Mouse (Mus musculus): ENCODE measurements around the gene Fbll1. TPM values are rescaled to one million over a fixed set of nuclear protein-coding genes. Genes with fewer than 3 reads are reported as not detected.
"Not testable (repeated sequence)": the region's sequence is repeated elsewhere in the genome, so short reads cannot be mapped to it uniquely, and the experiment has no call there.

Gene Fbll1
- polyA plus RNA-seq, 1 experiment = 0.02 TPM

DNA sequence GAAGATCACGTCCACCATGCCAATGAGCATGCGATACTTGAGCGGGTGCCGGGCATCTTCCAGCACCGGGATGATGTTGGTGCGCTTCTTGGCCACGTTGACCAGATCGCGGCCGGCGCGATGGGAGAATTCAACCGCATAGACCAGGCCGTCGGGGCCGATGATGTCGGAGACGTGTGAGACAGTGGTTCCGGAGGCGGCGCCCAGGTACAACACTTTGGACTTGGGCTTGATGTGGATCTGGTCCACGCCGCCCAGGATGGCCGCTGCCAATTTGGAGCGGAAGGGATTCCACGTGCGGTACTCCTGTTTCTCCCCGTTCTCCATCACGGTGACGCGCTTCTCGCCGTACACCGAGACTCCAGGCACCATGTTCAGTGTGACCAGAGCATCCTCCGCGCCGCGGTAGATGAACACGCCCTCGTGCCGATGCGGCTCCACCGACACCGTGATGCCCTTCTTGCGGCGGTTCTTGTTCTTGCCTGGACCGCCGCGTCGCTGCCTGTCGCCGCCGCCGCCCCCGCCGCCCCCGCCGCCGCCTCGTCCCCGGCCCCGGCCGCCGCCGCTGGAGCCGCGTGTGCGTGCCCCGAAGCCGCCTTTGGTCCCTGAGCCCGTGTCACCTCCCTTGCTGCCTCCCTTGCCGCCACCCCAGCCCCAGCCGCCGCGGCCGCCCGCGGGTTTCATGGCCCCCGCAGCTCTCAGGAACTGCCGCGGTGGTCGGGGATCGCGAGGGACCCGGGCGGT, 761 bp downstream of the Fbll1 start:
- TF ChIP-seq CEBPB (IDR thresholded peaks at IDR 0.05; ENCODE audit: low read depth) (no peak), USF1 (IDR thresholded peaks at IDR 0.05; ENCODE audit: low read depth) (no peak), CTCF (IDR thresholded peaks at IDR 0.05; ENCODE audit: control insufficient read depth, insufficient read depth, insufficient read length) (no peak), FOSL1 (IDR thresholded peaks at IDR 0.05; ENCODE audit: insufficient read depth, low read length, poor library complexity, severe bottlenecking) (no peak), MYOD1 (IDR thresholded peaks at IDR 0.05; ENCODE audit: control insufficient read depth, insufficient read length, low read depth) (no peak), MYOG (IDR thresholded peaks at IDR 0.05; ENCODE audit: control insufficient read depth, extremely low read depth, insufficient read length) (no peak), MAX (IDR thresholded peaks at IDR 0.05) (no peak)
- no peak overlapping the region for H3ac ChIP-seq (ENCODE audit: control insufficient read depth, insufficient read length, low read depth)
- H3K36me3 ChIP-seq (ENCODE audit: control insufficient read depth, insufficient read depth) = no peaks in the 10 kb centered on the region
- no peak overlapping the region for H3K4me3 ChIP-seq (ENCODE audit: insufficient read depth, poor library complexity, severe bottlenecking)
- H3K79me2 ChIP-seq (ENCODE audit: control insufficient read depth, insufficient read depth) = no peaks in the 10 kb centered on the region
- H3K27me3 ChIP-seq (ENCODE audit: control insufficient read depth, insufficient read depth, insufficient read length) = no peaks in the 10 kb centered on the region
- no peaks in the 10 kb centered on the region for H3K79me3 ChIP-seq (ENCODE audit: low read depth)

DNA sequence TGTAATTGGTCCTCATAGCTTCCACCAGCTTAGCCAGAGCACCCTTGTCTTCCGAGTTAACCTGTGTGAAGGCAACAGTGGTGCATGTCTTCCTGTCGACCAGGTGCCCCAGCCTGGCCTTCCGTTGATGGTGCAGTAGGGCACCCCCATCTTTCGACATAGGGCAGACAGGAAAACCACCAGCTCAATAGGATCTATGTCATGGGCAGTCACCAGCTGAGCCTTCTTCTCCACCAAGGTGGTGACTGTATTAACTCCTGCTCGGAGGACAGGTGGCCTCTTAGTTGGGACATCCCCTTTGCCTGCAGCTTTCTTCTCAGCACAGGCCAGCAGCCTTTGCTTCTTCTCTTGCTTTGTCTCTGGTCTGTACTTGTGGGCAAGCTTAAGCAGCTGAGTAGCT, 5.9 kb downstream of the Fbll1 start:
- H3ac ChIP-seq (ENCODE audit: control insufficient read depth, insufficient read length, low read depth); H3K79me3 ChIP-seq (ENCODE audit: low read depth); H3K79me2 ChIP-seq (ENCODE audit: control insufficient read depth, insufficient read depth); H3K27me3 ChIP-seq (ENCODE audit: control insufficient read depth, insufficient read depth, insufficient read length); H3K4me3 ChIP-seq (ENCODE audit: insufficient read depth, poor library complexity, severe bottlenecking): not testable (repeated sequence)
- peaks cover 39% of the 10 kb centered on the region for H3K36me3 ChIP-seq (ENCODE audit: control insufficient read depth, insufficient read depth)

DNA sequence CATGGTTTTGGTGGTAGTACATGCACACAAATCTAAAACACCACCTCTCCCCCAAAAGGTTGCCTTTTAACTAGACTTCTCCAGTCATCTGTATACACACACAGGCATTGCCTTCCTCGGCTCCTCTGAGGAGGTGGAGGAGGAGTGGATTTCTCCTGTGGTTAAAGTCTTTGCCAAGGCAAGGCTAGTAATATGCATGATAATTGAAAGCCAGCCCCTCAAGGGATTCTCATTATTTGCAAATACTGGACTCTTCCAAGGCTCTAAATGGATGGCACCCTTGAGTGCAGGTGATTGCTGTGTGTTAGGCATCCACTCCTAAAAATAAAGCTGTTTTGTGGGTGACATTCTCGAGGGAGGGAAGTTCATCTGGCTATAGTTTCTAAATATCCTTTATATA, 10.2 kb downstream of the Fbll1 start:
- TF ChIP-seq CEBPB (IDR thresholded peaks at IDR 0.05; ENCODE audit: low read depth) (no peak), MAX (IDR thresholded peaks at IDR 0.05) (no peak), MYOG (IDR thresholded peaks at IDR 0.05; ENCODE audit: control insufficient read depth, extremely low read depth, insufficient read length) (no peak), MYOD1 (IDR thresholded peaks at IDR 0.05; ENCODE audit: control insufficient read depth, insufficient read length, low read depth) (no peak), USF1 (IDR thresholded peaks at IDR 0.05; ENCODE audit: low read depth) (no peak), CTCF (IDR thresholded peaks at IDR 0.05; ENCODE audit: control insufficient read depth, insufficient read depth, insufficient read length) (no peak), FOSL1 (IDR thresholded peaks at IDR 0.05; ENCODE audit: insufficient read depth, low read length, poor library complexity, severe bottlenecking) (no peak)
- no peaks in the 10 kb centered on the region for H3K79me2 ChIP-seq (ENCODE audit: control insufficient read depth, insufficient read depth)
- H3K4me3 ChIP-seq (ENCODE audit: insufficient read depth, poor library complexity, severe bottlenecking) = no peak overlapping the region
- H3K27me3 ChIP-seq (ENCODE audit: control insufficient read depth, insufficient read depth, insufficient read length) = no peaks in the 10 kb centered on the region
- H3K36me3 ChIP-seq (ENCODE audit: control insufficient read depth, insufficient read depth) = peaks cover 81% of the 10 kb centered on the region
- H3K79me3 ChIP-seq (ENCODE audit: low read depth) = peaks cover 9% of the 10 kb centered on the region
- H3ac ChIP-seq (ENCODE audit: control insufficient read depth, insufficient read length, low read depth) = no peak overlapping the region

DNA sequence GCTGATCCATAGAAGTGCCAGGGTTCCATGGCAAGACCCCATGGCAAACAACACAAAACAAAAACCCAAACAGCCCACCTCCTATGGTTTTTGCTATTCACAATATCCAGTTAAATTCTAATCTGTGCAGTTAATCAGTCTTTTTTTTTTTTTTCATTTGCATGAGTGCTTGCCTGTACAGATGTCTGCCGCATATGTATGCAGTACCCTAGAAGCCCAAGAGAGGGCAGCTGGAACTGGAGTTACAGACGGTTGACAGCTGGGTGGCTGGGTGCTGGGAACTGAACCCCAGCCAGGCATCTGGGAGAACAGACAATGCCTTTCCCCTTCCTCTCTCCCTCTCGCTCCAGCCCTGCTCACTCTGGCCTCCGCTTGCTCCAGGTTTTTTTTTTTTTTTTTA, 14.1 kb downstream of the Fbll1 start:
- no peak overlapping the region for H3K4me3 ChIP-seq (ENCODE audit: insufficient read depth, poor library complexity, severe bottlenecking)
- peaks cover 94% of the 10 kb centered on the region for H3K36me3 ChIP-seq (ENCODE audit: control insufficient read depth, insufficient read depth)
- TF ChIP-seq MYOD1 (IDR thresholded peaks at IDR 0.05; ENCODE audit: control insufficient read depth, insufficient read length, low read depth) (no peak), USF1 (IDR thresholded peaks at IDR 0.05; ENCODE audit: low read depth) (no peak), MAX (IDR thresholded peaks at IDR 0.05) (no peak), CEBPB (IDR thresholded peaks at IDR 0.05; ENCODE audit: low read depth) (no peak), FOSL1 (IDR thresholded peaks at IDR 0.05; ENCODE audit: insufficient read depth, low read length, poor library complexity, severe bottlenecking) (no peak), MYOG (IDR thresholded peaks at IDR 0.05; ENCODE audit: control insufficient read depth, extremely low read depth, insufficient read length) (no peak), CTCF (IDR thresholded peaks at IDR 0.05; ENCODE audit: control insufficient read depth, insufficient read depth, insufficient read length) (no peak)
- peaks cover 28% of the 10 kb centered on the region for H3K79me2 ChIP-seq (ENCODE audit: control insufficient read depth, insufficient read depth)
- H3K79me3 ChIP-seq (ENCODE audit: low read depth) = peaks cover 38% of the 10 kb centered on the region
- H3ac ChIP-seq (ENCODE audit: control insufficient read depth, insufficient read length, low read depth) = no peak overlapping the region
- no peaks in the 10 kb centered on the region for H3K27me3 ChIP-seq (ENCODE audit: control insufficient read depth, insufficient read depth, insufficient read length)

DNA sequence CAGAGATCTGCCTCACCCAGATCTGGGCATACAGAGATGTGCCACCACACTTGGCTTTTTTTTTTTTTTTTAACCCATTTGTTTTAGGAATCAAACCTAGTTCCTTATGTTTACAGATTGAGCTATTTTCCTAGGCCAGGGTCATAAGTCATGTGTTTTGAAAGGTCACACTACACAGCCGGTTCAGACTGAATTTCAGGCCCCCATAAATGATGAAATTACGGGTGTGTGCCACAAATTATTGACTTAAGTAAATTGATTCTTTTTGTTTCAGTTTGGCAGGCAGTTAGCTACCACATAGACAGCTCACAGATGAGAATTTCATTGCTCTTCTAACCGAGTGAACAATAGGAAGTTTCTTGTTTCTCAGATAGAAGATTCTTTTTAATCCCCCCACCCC, 14.7 kb downstream of the Fbll1 start:
- H3K27me3 ChIP-seq (ENCODE audit: control insufficient read depth, insufficient read depth, insufficient read length) = no peaks in the 10 kb centered on the region
- H3K79me2 ChIP-seq (ENCODE audit: control insufficient read depth, insufficient read depth) = peaks cover 33% of the 10 kb centered on the region
- no peak overlapping the region for H3ac ChIP-seq (ENCODE audit: control insufficient read depth, insufficient read length, low read depth)
- H3K4me3 ChIP-seq (ENCODE audit: insufficient read depth, poor library complexity, severe bottlenecking) = no peak overlapping the region
- peaks cover 94% of the 10 kb centered on the region for H3K36me3 ChIP-seq (ENCODE audit: control insufficient read depth, insufficient read depth)
- no peak for TF ChIP-seq USF1 (IDR thresholded peaks at IDR 0.05; ENCODE audit: low read depth)
- no peak for TF ChIP-seq CEBPB (IDR thresholded peaks at IDR 0.05; ENCODE audit: low read depth)
- no peak for TF ChIP-seq FOSL1 (IDR thresholded peaks at IDR 0.05; ENCODE audit: insufficient read depth, low read length, poor library complexity, severe bottlenecking)
- TF ChIP-seq MYOG (IDR thresholded peaks at IDR 0.05; ENCODE audit: control insufficient read depth, extremely low read depth, insufficient read length) = no peak
- TF ChIP-seq CTCF (IDR thresholded peaks at IDR 0.05; ENCODE audit: control insufficient read depth, insufficient read depth, insufficient read length) = no peak
- TF ChIP-seq MYOD1 (IDR thresholded peaks at IDR 0.05; ENCODE audit: control insufficient read depth, insufficient read length, low read depth) = no peak
- TF ChIP-seq MAX (IDR thresholded peaks at IDR 0.05) = no peak
- peaks cover 39% of the 10 kb centered on the region for H3K79me3 ChIP-seq (ENCODE audit: low read depth)

DNA sequence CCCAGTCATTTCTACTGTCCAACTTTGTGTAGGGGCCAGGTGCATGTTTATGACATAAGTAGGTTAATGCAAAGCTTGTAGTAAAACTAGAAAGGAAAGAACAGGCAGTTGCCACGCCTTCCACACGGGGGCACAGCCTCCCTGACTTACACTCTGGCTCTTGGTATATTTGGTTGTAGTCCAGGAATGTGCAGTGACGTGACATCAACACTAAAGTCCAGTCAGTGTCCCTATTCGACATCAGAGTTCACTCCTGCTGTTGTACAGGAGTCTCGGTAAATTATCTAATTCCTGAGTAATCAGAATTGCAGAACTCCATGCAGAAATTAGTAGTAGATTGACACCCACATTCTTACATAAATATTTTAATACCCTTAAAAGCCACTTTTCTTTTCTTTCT, 15.6 kb downstream of the Fbll1 start:
- Histone ChIP-seq H3K4me3 (ENCODE audit: insufficient read depth, poor library complexity, severe bottlenecking) (no peak overlapping the region), H3ac (ENCODE audit: control insufficient read depth, insufficient read length, low read depth) (no peak overlapping the region), H3K36me3 (ENCODE audit: control insufficient read depth, insufficient read depth) (peaks cover 96% of the 10 kb centered on the region), H3K27me3 (ENCODE audit: control insufficient read depth, insufficient read depth, insufficient read length) (no peaks in the 10 kb centered on the region), H3K79me2 (ENCODE audit: control insufficient read depth, insufficient read depth) (peaks cover 43% of the 10 kb centered on the region), H3K79me3 (ENCODE audit: low read depth) (peaks cover 46% of the 10 kb centered on the region)
- no peak for TF ChIP-seq MYOG (IDR thresholded peaks at IDR 0.05; ENCODE audit: control insufficient read depth, extremely low read depth, insufficient read length)
- TF ChIP-seq MYOD1 (IDR thresholded peaks at IDR 0.05; ENCODE audit: control insufficient read depth, insufficient read length, low read depth) = no peak
